Mouse (Mus musculus) MEL (cell line): ENCODE results near the gene Epb41l4b. TPM values are rescaled to one million over a fixed set of nuclear protein-coding genes. Genes with fewer than 3 reads are reported as not detected.

Experiments used
- DNase-seq: peaks from one replicate; pipeline ENCODE4 v3.0.0; 2011; ENCODE audit warnings: low read depth, low spot score
- H3K27ac ChIP-seq: 2 replicates; pipeline ENCODE4 v1.5.1; 2012; ENCODE audit warnings: low read depth, mild to moderate bottlenecking, control low read depth, low read length, moderate library complexity; ENCODE audit not compliant: control insufficient read depth
- H3K27me3 ChIP-seq, 2 experiments: fragments of 150-350 bp in 1 of 2; sonication (generic) in 1 of 2; 2 replicates each; pipeline ENCODE4 v1.6.1; 2012; ENCODE audit warnings: low read length in 2 of 2, mild to moderate bottlenecking in 2 of 2, improper control_type of control experiment in 1 of 2, moderate library complexity in 1 of 2; ENCODE audit not compliant: insufficient read depth in 2 of 2, control insufficient read depth in 1 of 2
- H3K36me3 ChIP-seq, 2 experiments: 2 replicates each; pipeline ENCODE4 v1.6.1; 2012 to 2014; ENCODE audit warnings: low read length in 2 of 2, improper control_type of control experiment in 1 of 2, inconsistent platforms in 1 of 2, mild to moderate bottlenecking in 1 of 2; ENCODE audit not compliant: insufficient read depth in 2 of 2, control insufficient read depth in 1 of 2
- H3K4me1 ChIP-seq, 2 experiments: fragments of 150-350 bp in 1 of 2; sonication (generic) in 1 of 2; 2 replicates each; pipeline ENCODE4 v1.6.1; 2012; ENCODE audit warnings: low read length in 2 of 2, improper control_type of control experiment in 1 of 2, mild to moderate bottlenecking in 1 of 2; ENCODE audit not compliant: insufficient read depth in 2 of 2, control insufficient read depth in 1 of 2
- H3K4me3 ChIP-seq, 2 experiments: fragments of 150-350 bp in 1 of 2; sonication (generic) in 1 of 2; 2 replicates each; pipeline ENCODE4 v1.5.1; 2012; ENCODE audit warnings: low read depth in 2 of 2, low read length in 2 of 2, mild to moderate bottlenecking in 2 of 2, moderate library complexity in 2 of 2, control low read depth in 1 of 2, improper control_type of control experiment in 1 of 2; ENCODE audit not compliant: control insufficient read depth in 1 of 2, insufficient read depth in 1 of 2
- H3K79me2 ChIP-seq: 2 replicates; pipeline ENCODE4 v1.6.1; 2012; ENCODE audit warnings: mild to moderate bottlenecking, low read length, moderate library complexity; ENCODE audit not compliant: control insufficient read depth, poor library complexity, insufficient read depth
- H3K9ac ChIP-seq: 2 replicates; pipeline ENCODE4 v1.6.1; 2012; ENCODE audit warnings: low read depth, mild to moderate bottlenecking, control low read depth, low read length, moderate library complexity; ENCODE audit not compliant: control insufficient read depth, poor library complexity, severe bottlenecking
- H3K9me3 ChIP-seq: fragments of 150-350 bp; sonication (generic); replicated peaks from 2 replicates; pipeline ENCODE4 v1.6.1; 2012; ENCODE audit warnings: mild to moderate bottlenecking, low read length, improper control_type of control experiment, moderate library complexity; ENCODE audit not compliant: insufficient read depth
- CHD1 ChIP-seq: IDR thresholded peaks from 2 replicates; pipeline ENCODE4 v1.6.1; 2012; ENCODE audit warnings: low read depth, mild to moderate bottlenecking, inconsistent platforms, low read length, improper control_type of control experiment
- CHD2 ChIP-seq: IDR thresholded peaks from 2 replicates; pipeline ENCODE4 v1.6.1; 2011; ENCODE audit warnings: low read length, improper control_type of control experiment
- CTCF ChIP-seq, 3 experiments: IDR thresholded peaks in 2 of 3; conservative IDR thresholded peaks in 1 of 3; 2 replicates each; pipeline ENCODE4 v1.5.1; 2011 to 2012; ENCODE audit warnings: low read length in 3 of 3, low read depth in 2 of 3, mild to moderate bottlenecking in 2 of 3, improper control_type of control experiment in 1 of 3, inconsistent platforms in 1 of 3, mixed read lengths in 1 of 3, moderate library complexity in 1 of 3; ENCODE audit not compliant: control insufficient read depth in 1 of 3, insufficient read depth in 1 of 3, poor library complexity in 1 of 3, severe bottlenecking in 1 of 3
- E2F4 ChIP-seq: IDR thresholded peaks from 2 replicates; pipeline ENCODE4 v1.6.1; 2011; ENCODE audit warnings: low read depth, low read length, improper control_type of control experiment, borderline replicate concordance
- GATA1 ChIP-seq: IDR thresholded peaks from 2 replicates; pipeline ENCODE4 v1.6.1; 2011; ENCODE audit warnings: low read depth, low read length, improper control_type of control experiment
- HCFC1 ChIP-seq: IDR thresholded peaks from 2 replicates; pipeline ENCODE4 v1.6.1; 2012; ENCODE audit warnings: low read depth, mild to moderate bottlenecking, inconsistent platforms, low read length, improper control_type of control experiment, moderate library complexity
- MAFK ChIP-seq: IDR thresholded peaks from 2 replicates; pipeline ENCODE4 v1.6.1; 2011; ENCODE audit warnings: low read depth, mild to moderate bottlenecking, low read length, improper control_type of control experiment, borderline replicate concordance
- MAZ ChIP-seq: IDR thresholded peaks from 2 replicates; pipeline ENCODE4 v1.6.1; 2012; ENCODE audit warnings: low read depth, mild to moderate bottlenecking, inconsistent platforms, low read length, improper control_type of control experiment
- MEF2A ChIP-seq: IDR thresholded peaks from 2 replicates; pipeline ENCODE4 v1.6.1; 2014; ENCODE audit warnings: low read depth, mild to moderate bottlenecking, inconsistent platforms, low read length, improper control_type of control experiment; ENCODE audit not compliant: poor library complexity, insufficient replicate concordance, severe bottlenecking; ENCODE audit errors: extremely low read depth
- MYC ChIP-seq: IDR thresholded peaks from 2 replicates; pipeline ENCODE4 v1.6.1; 2011; ENCODE audit warnings: low read depth, mild to moderate bottlenecking, low read length, improper control_type of control experiment, moderate library complexity
- NRF1 ChIP-seq: IDR thresholded peaks from 2 replicates; pipeline ENCODE4 v1.6.1; 2014; ENCODE audit warnings: low read depth, mild to moderate bottlenecking, inconsistent platforms, low read length, improper control_type of control experiment, moderate library complexity; ENCODE audit not compliant: poor library complexity, insufficient read depth, severe bottlenecking
- POLR2A ChIP-seq, 2 experiments: IDR thresholded peaks; 2 replicates each; pipeline ENCODE4 v1.6.1; 2011 to 2012; ENCODE audit warnings: low read length in 2 of 2, mild to moderate bottlenecking in 2 of 2, control low read depth in 1 of 2, improper control_type of control experiment in 1 of 2, low read depth in 1 of 2, moderate library complexity in 1 of 2; ENCODE audit not compliant: control insufficient read depth in 1 of 2, insufficient read depth in 1 of 2, poor library complexity in 1 of 2
- POLR2AphosphoS2 ChIP-seq: IDR thresholded peaks from 2 replicates; pipeline ENCODE4 v1.6.1; 2011; ENCODE audit warnings: low read length, improper control_type of control experiment
- POLR2AphosphoS5 ChIP-seq: IDR thresholded peaks from 2 replicates; pipeline ENCODE4 v1.6.1; 2012; ENCODE audit warnings: low read depth, borderline replicate concordance, mild to moderate bottlenecking, inconsistent platforms, low read length, moderate library complexity, mixed read lengths
- RAD21 ChIP-seq: IDR thresholded peaks from 2 replicates; pipeline ENCODE4 v1.6.1; 2011; ENCODE audit warnings: mild to moderate bottlenecking, low read depth, low read length, improper control_type of control experiment
- TAL1 ChIP-seq: IDR thresholded peaks from 2 replicates; pipeline ENCODE4 v1.6.1; 2012; ENCODE audit warnings: mild to moderate bottlenecking, inconsistent platforms, low read length, moderate library complexity, mixed read lengths
- UBTF ChIP-seq: IDR thresholded peaks from 2 replicates; pipeline ENCODE4 v1.6.1; 2012; ENCODE audit warnings: low read depth, mild to moderate bottlenecking, inconsistent platforms, low read length, improper control_type of control experiment, moderate library complexity, borderline replicate concordance; ENCODE audit not compliant: insufficient read depth
- USF1 ChIP-seq: IDR thresholded peaks from 2 replicates; pipeline ENCODE4 v1.6.1; 2014; ENCODE audit warnings: low read depth, mild to moderate bottlenecking, inconsistent platforms, low read length, improper control_type of control experiment, moderate library complexity
- USF2 ChIP-seq, 2 experiments: IDR thresholded peaks; 2 replicates each; pipeline ENCODE4 v1.6.1; 2011 to 2012; ENCODE audit warnings: improper control_type of control experiment in 2 of 2, low read length in 2 of 2, borderline replicate concordance in 1 of 2, inconsistent platforms in 1 of 2, low read depth in 1 of 2, mild to moderate bottlenecking in 1 of 2; ENCODE audit not compliant: insufficient read depth in 1 of 2
- ZC3H11A ChIP-seq: IDR thresholded peaks from 2 replicates; pipeline ENCODE4 v1.6.1; 2012; ENCODE audit warnings: low read depth, mild to moderate bottlenecking, inconsistent platforms, low read length, improper control_type of control experiment
- ZKSCAN1 ChIP-seq: IDR thresholded peaks from 2 replicates; pipeline ENCODE4 v1.6.1; 2012; ENCODE audit warnings: low read depth, mild to moderate bottlenecking, inconsistent platforms, low read length, improper control_type of control experiment, moderate library complexity
- ZMIZ1 ChIP-seq: IDR thresholded peaks from 2 replicates; pipeline ENCODE4 v1.6.1; 2012; ENCODE audit warnings: low read depth, mild to moderate bottlenecking, inconsistent platforms, low read length, improper control_type of control experiment, moderate library complexity
- ZNF384 ChIP-seq: IDR thresholded peaks from 2 replicates; pipeline ENCODE4 v1.6.1; 2012; ENCODE audit warnings: low read depth, mild to moderate bottlenecking, inconsistent platforms, low read length, improper control_type of control experiment
- polyA plus RNA-seq, 2 experiments: library from polyadenylated mRNA; stranded (reverse) in 1 of 2; unstranded in 1 of 2; fragments of >175 nt in 1 of 2; fragments of >200 nt in 1 of 2; gene quantifications; 2 replicates each; pipeline versions ENCODE4 v1.2.1 to v1.2.4; 2012; ENCODE audit warnings: low replicate concordance in 2 of 2, low read depth in 1 of 2; ENCODE audit not compliant: insufficient read length in 2 of 2, insufficient read depth in 1 of 2, missing spikeins in 1 of 2
- total RNA-seq: library from RNA; depleted of rRNA; stranded (reverse); fragments of 300-350 nt; gene quantifications from 2 replicates; pipeline ENCODE4 v1.2.3, GENCODE M21; 2012

The Epb41l4b gene
- total and polyA plus RNA-seq, 3 experiments = not detected

DNA sequence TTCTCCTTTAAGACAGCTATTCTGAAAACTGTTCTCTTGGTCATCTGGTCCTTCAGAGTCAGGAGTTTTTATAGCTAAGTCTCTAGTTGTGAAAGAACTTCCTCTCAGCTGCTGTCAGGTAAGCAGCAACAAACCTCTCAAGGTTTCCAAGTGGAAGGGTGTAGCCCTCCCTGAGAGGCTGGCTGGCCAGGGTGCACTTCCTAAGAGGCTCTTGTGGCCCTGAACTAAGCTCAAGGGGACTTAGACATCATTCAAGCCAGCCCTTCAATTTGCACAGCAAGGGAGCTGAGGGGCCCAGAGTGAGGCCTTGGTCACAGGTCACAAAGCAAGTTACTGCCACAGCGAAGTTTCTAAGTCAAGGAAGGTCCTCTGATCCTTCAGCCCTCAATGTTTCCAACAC is 200.0 kb downstream of the Epb41l4b start:
- TF ChIP-seq USF1 (no peak), E2F4 (no peak), POLR2AphosphoS2 (no peak), HCFC1 (no peak), ZKSCAN1 (no peak), MAZ (no peak), UBTF (no peak), TAL1 (no peak), POLR2AphosphoS5 (no peak), CHD2 (no peak), ZC3H11A (no peak), MEF2A (no peak), MYC (no peak), ZNF384 (no peak), USF2 (IDR thresholded peaks at IDR 0.05; ENCODE audit: borderline replicate concordance in 1 of 2, insufficient read depth in 1 of 2, low read depth in 1 of 2, low read length in 2 of 2) (no peak), CHD1 (no peak), GATA1 (no peak)
- Histone ChIP-seq H3K9ac (no peak overlapping the region), H3K79me2 (peaks cover 65% of the 10 kb centered on the region), H3K36me3 (peaks cover 0 to 31% of the 10 kb centered on the region in 2 experiments; a peak in 2 of 4 replicates), H3K4me1 (peaks cover 6 to 13% of the 10 kb centered on the region in 2 experiments), H3K27ac (no peak overlapping the region), H3K27me3 (no peaks in the 10 kb centered on the region), H3K4me3 (no peak overlapping the region), H3K9me3 (no peaks in the 10 kb centered on the region)
- DNase-seq = no peak

DNA sequence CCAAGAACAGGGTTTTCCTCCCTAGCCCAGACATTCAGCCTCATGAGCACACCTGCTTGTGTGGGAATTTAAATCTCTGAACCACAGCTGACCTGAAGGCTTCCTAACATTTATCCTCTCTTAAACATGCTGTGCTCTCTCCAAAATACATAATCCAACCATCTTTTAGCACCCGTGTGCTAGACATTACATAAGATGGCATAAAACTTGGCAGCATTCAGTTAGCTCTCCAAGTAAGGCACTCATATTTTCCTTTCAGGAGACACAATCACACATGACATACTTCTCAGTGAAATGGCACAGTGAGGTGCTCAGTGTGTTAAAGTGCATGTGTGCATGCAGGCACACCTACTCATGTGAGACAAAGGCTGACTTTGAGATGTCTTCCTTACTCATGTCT is 200.7 kb downstream of the Epb41l4b start:
- Histone ChIP-seq H3K27ac (no peak overlapping the region), H3K36me3 (peaks cover 0 to 26% of the 10 kb centered on the region in 2 experiments; a peak in 2 of 4 replicates), H3K79me2 (peaks cover 65% of the 10 kb centered on the region), H3K27me3 (no peaks in the 10 kb centered on the region), H3K9me3 (no peaks in the 10 kb centered on the region), H3K4me3 (no peak overlapping the region), H3K4me1 (peaks cover 6 to 13% of the 10 kb centered on the region in 2 experiments), H3K9ac (no peak overlapping the region)
- no peak for DNase-seq
- TF ChIP-seq POLR2AphosphoS5 (no peak), MYC (no peak), NRF1 (no peak), POLR2A (IDR thresholded peaks at IDR 0.05; ENCODE audit: control insufficient read depth in 1 of 2, insufficient read depth in 1 of 2, low read depth in 1 of 2, low read length in 2 of 2, poor library complexity in 1 of 2) (no peak), RAD21 (no peak), CTCF (IDR thresholded peaks at IDR 0.05 in 2 of 3, conservative IDR thresholded peaks at IDR 0.05 in 1 of 3; ENCODE audit: control insufficient read depth in 1 of 3, insufficient read depth in 1 of 3, low read depth in 2 of 3, low read length in 3 of 3, poor library complexity in 1 of 3, severe bottlenecking in 1 of 3) (no peak), ZKSCAN1 (no peak), POLR2AphosphoS2 (no peak), MAFK (no peak), ZMIZ1 (no peak)
